Mouse (Mus musculus): ENCODE data around the gene Tmigd3. TPM values are rescaled to one million over a fixed set of nuclear protein-coding genes. Genes with fewer than 3 reads are reported as not detected.

Gene Tmigd3
- total RNA-seq, 2 experiments from 2014 or later: 0.25 TPM; not detected in 1

- no peak for DNase-seq (ENCODE audit: low spot score in 2 of 2)
Measured at GRCm38 (mm10) chr3:105929821-105930220, 59.1 kb downstream of the Tmigd3 start.

GRCm38 (mm10) chr3:105931095-105931494, 60.4 kb downstream of the Tmigd3 start:
- no peak for DNase-seq (ENCODE audit: low spot score in 2 of 2)

GRCm38 (mm10) chr3:105932240-105933071, 61.8 kb downstream of the Tmigd3 start, which contains the start of gene I830077J02Rik:
I830077J02Rik (minus strand) TSS chr3:105932664.
- no peak for DNase-seq (ENCODE audit: low spot score in 2 of 2)

- DNase-seq (ENCODE audit: low spot score in 2 of 2): no peak
Measured at GRCm38 (mm10) chr3:105933926-105934325, 63.2 kb downstream of the Tmigd3 start.

- DNase-seq (ENCODE audit: low spot score in 2 of 2): peak in 1 of 2 experiments; percentile 24
Measured at GRCm38 (mm10) chr3:105935033-105935432, 64.3 kb downstream of the Tmigd3 start.

- DNase-seq (ENCODE audit: low spot score in 2 of 2): no peak
Measured at GRCm38 (mm10) chr3:105936111-105936510, 65.4 kb downstream of the Tmigd3 start.

GRCm38 (mm10) chr3:105951348-105951747, 80.6 kb downstream of the Tmigd3 start:
- DNase-seq (ENCODE audit: low spot score in 2 of 2): no peak

GRCm38 (mm10) chr3:105957235-105957634, 86.5 kb downstream of the Tmigd3 start:
- no peak for DNase-seq (ENCODE audit: low spot score in 2 of 2)

- no peak for DNase-seq (ENCODE audit: low spot score in 2 of 2)
Measured at GRCm38 (mm10) chr3:105958204-105958603, 87.5 kb downstream of the Tmigd3 start.

- DNase-seq (ENCODE audit: low spot score in 2 of 2): peak; percentile 77 to 94
Measured at GRCm38 (mm10) chr3:105958974-105959580, 88.4 kb downstream of the Tmigd3 start, which contains the start of gene Wdr77. Wdr77 (plus strand) TSS chr3:105959369.

GRCm38 (mm10) chr3:105959585-105959984, 88.9 kb downstream of the Tmigd3 start:
- peak; percentile 4 to 7 for DNase-seq (ENCODE audit: low spot score in 2 of 2)

- no peak for DNase-seq (ENCODE audit: low spot score in 2 of 2)
Measured at GRCm38 (mm10) chr3:105959999-105960398, 89.3 kb downstream of the Tmigd3 start, which contains the start of gene Atp5f1. Atp5f1 (minus strand) TSS chr3:105960099.

GRCm38 (mm10) chr3:105960700-105961099, 90.0 kb downstream of the Tmigd3 start:
- DNase-seq (ENCODE audit: low spot score in 2 of 2): no peak

- DNase-seq (ENCODE audit: low spot score in 2 of 2): no peak
Measured at GRCm38 (mm10) chr3:105971831-105972446, 101.2 kb downstream of the Tmigd3 start.

- no peak for DNase-seq (ENCODE audit: low spot score in 2 of 2)
Measured at GRCm38 (mm10) chr3:105973411-105973810, 102.7 kb downstream of the Tmigd3 start, which contains the start of gene Ovgp1. Ovgp1 (plus strand) TSS chr3:105973711.

Other genes with a start within 250 kb of the Tmigd3 start
- gene Ddx20, start 183.3 kb upstream of the Tmigd3 start, total RNA-seq (2021): 10 to 100 TPM; 22.4 to 24.6 TPM
- 1 to 10 TPM; 3.5 to 3.8 TPM for gene Inka2, start 166.3 kb upstream of the Tmigd3 start, total RNA-seq (2021)
- gene Rap1a, start 69.6 kb upstream of the Tmigd3 start, total RNA-seq (2021): 100 to 1,000 TPM; 170 to 173 TPM
- gene Adora3, start within 50 bp of the Tmigd3 start, total RNA-seq (2021): under 1 TPM; 0.17 to 0.25 TPM
- 1 to 10 TPM in 1 of 2 experiments, under 1 TPM in 1; 0.78 to 1.0 TPM for gene I830077J02Rik, start 61.8 kb downstream of the Tmigd3 start, total RNA-seq (2021)
- 10 to 100 TPM; 74.0 to 76.3 TPM for gene Wdr77, start 88.5 kb downstream of the Tmigd3 start, total RNA-seq (2021)
- gene Atp5f1, start 89.2 kb downstream of the Tmigd3 start, total RNA-seq (2021): 100 to 1,000 TPM; 328 to 331 TPM
- gene Ovgp1, start 102.8 kb downstream of the Tmigd3 start, total RNA-seq (2021): 1 to 10 TPM; 1.7 to 2.0 TPM
- not detected for gene Pifo, start 143.7 kb downstream of the Tmigd3 start, total RNA-seq (2021)
- not detected for gene Chil5, start 161.9 kb downstream of the Tmigd3 start, total RNA-seq (2021)
- gene Chia1, start 242.3 kb downstream of the Tmigd3 start, total RNA-seq (2021): not detected